Mouse (Mus musculus) cortical plate, adult 2 months (tissue): Measurements from ENCODE around the gene Sumo3. TPM values are rescaled to one million over a fixed set of nuclear protein-coding genes. Genes with fewer than 3 reads are reported as not detected.

Source experiments
- H3K27ac ChIP-seq: fragments of 200-500 bp; 2 replicates; pipeline ENCODE4 v1.5.1; 2012; ENCODE audit warnings: low read length, control low read depth, inconsistent platforms; ENCODE audit not compliant: insufficient read depth
- H3K4me1 ChIP-seq: fragments of 200-500 bp; 2 replicates; pipeline ENCODE4 v1.6.1; 2011; ENCODE audit warnings: low read length; ENCODE audit not compliant: control insufficient read depth, insufficient read depth
- H3K4me3 ChIP-seq: fragments of 200-500 bp; 2 replicates; pipeline ENCODE4 v1.5.1; 2011; ENCODE audit warnings: mild to moderate bottlenecking, low read length, control low read depth; ENCODE audit not compliant: insufficient read depth
- CTCF ChIP-seq: fragments of 200-500 bp; IDR thresholded peaks from 2 replicates; pipeline ENCODE4 v1.5.1; 2011; ENCODE audit warnings: mild to moderate bottlenecking, control low read depth, low read length; ENCODE audit not compliant: insufficient read depth; ENCODE audit errors: extremely low read depth
- POLR2A ChIP-seq: fragments of 200-500 bp; IDR thresholded peaks from 2 replicates; pipeline ENCODE4 v1.6.1; 2011; ENCODE audit warnings: mild to moderate bottlenecking, low read length, control low read depth; ENCODE audit not compliant: insufficient read depth; ENCODE audit errors: extremely low read depth
- polyA plus RNA-seq: library from polyadenylated mRNA; depleted of rRNA; stranded (reverse); fragments of >200 nt; gene quantifications from 2 replicates; pipeline ENCODE4 v1.2.3, GENCODE M21; 2012

Sumo3 gene
- polyA plus RNA-seq, 1 experiment, result 270 TPM

- Histone ChIP-seq H3K4me3 (peak overlapping the region; percentile 93), H3K27ac (peak overlapping the region; percentile 94), H3K4me1 (peaks cover 11% of the 10 kb centered on the region)
- no peak for TF ChIP-seq POLR2A
- no peak for TF ChIP-seq CTCF
These were observed 958 bp downstream of the Sumo3 start for GRCm38 (mm10) chr10:77606855-77607254.

- H3K27ac ChIP-seq, result 0 out of 2 replicates have a peak overlapping the region, but pooled peaks have one; percentile 94
- TF ChIP-seq POLR2A, result no peak
- no peak for TF ChIP-seq CTCF
- peaks cover 11% of the 10 kb centered on the region for H3K4me1 ChIP-seq
- peak overlapping the region; percentile 93; the same call in 1 of the 2 replicates for H3K4me3 ChIP-seq
These were observed 1.5 kb downstream of the Sumo3 start for GRCm38 (mm10) chr10:77607441-77607840.

GRCm38 (mm10) chr10:77608589-77608988 lies 2.7 kb downstream of the Sumo3 start:
- Histone ChIP-seq H3K4me3 (no peak overlapping the region), H3K4me1 (peaks cover 11% of the 10 kb centered on the region), H3K27ac (peak overlapping the region; percentile 53; the same call in 1 of the 2 replicates)
- TF ChIP-seq POLR2A (no peak), CTCF (no peak)

GRCm38 (mm10) chr10:77610221-77610961 lies 4.5 kb downstream of the Sumo3 start:
- TF ChIP-seq POLR2A, result no peak
- TF ChIP-seq CTCF, result no peak
- Histone ChIP-seq H3K4me1 (peaks cover 11% of the 10 kb centered on the region), H3K27ac (no peak overlapping the region), H3K4me3 (no peak overlapping the region)

- H3K4me1 ChIP-seq, result peaks cover 10% of the 10 kb centered on the region
- TF ChIP-seq CTCF, result no peak
- no peak for TF ChIP-seq POLR2A
- 0 out of 2 replicates have a peak overlapping the region, but pooled peaks have one; percentile 24 for H3K27ac ChIP-seq
- no peak overlapping the region for H3K4me3 ChIP-seq
These were observed 7.5 kb downstream of the Sumo3 start for GRCm38 (mm10) chr10:77613409-77613808.

- TF ChIP-seq CTCF (no peak), POLR2A (no peak)
- H3K4me1 ChIP-seq, result peaks cover 2% of the 10 kb centered on the region
- no peak overlapping the region for H3K4me3 ChIP-seq
- H3K27ac ChIP-seq, result no peak overlapping the region
These were observed 9.8 kb downstream of the Sumo3 start for GRCm38 (mm10) chr10:77615647-77616046.

- Histone ChIP-seq H3K4me1 (no peaks in the 10 kb centered on the region), H3K27ac (no peak overlapping the region), H3K4me3 (no peak overlapping the region)
- TF ChIP-seq CTCF (no peak), POLR2A (no peak)
These were observed 10.3 kb downstream of the Sumo3 start for GRCm38 (mm10) chr10:77616166-77616565.

- Histone ChIP-seq H3K4me1 (no peaks in the 10 kb centered on the region), H3K4me3 (no peak overlapping the region), H3K27ac (no peak overlapping the region)
- TF ChIP-seq CTCF (no peak), POLR2A (no peak)
These were observed 11.0 kb downstream of the Sumo3 start for GRCm38 (mm10) chr10:77616926-77617325.

- Histone ChIP-seq H3K4me1 (peaks cover 13% of the 10 kb centered on the region), H3K4me3 (peak overlapping the region; percentile 84), H3K27ac (peak overlapping the region; percentile 80)
- TF ChIP-seq POLR2A (no peak), CTCF (no peak)
These were observed 15.6 kb downstream of the Sumo3 start for GRCm38 (mm10) chr10:77621546-77621945.

- peak within 1 kb of the TSS; percentile 84 for H3K4me3 ChIP-seq
- TF ChIP-seq POLR2A (peak; percentile 59), CTCF (no peak)
- H3K4me1 ChIP-seq, result peaks cover 13% of the 10 kb centered on the region
- peak within 1 kb of the TSS; percentile 80 for H3K27ac ChIP-seq
These were observed 16.4 kb downstream of the Sumo3 start, which contains the start of gene Ube2g2 for GRCm38 (mm10) chr10:77622055-77622988. Gene Ube2g2 (plus strand): TSS chr10:77622275.

- peak overlapping the region; percentile 84 for H3K4me3 ChIP-seq
- peaks cover 13% of the 10 kb centered on the region for H3K4me1 ChIP-seq
- H3K27ac ChIP-seq, result peak overlapping the region; percentile 51; the same call in 1 of the 2 replicates
- TF ChIP-seq POLR2A (no peak), CTCF (no peak)
These were observed 17.2 kb downstream of the Sumo3 start for GRCm38 (mm10) chr10:77623069-77623492.
